14 mouse cellular contexts compared by ENCODE assay signal in genomic region chr5:35215480-35216195, GRCm38 (mm10).
DNase-seq lines count a peak whose midpoint lies in the region; ATAC-seq and TF ChIP-seq lines count a peak whose summit lies in the region.
"Had no signal": no experiment of that assay in that cellular context is flagged by ENCODE, and none has a peak within 500 bp of the region (broad histone marks: within the 10 kb centered on the region; RNA-seq: fewer than 3 reads in every experiment).

No protein-coding gene starts in this region.

- no peaks in the 10 kb centered on the region for H3K9me3 ChIP-seq in heart, embryonic 15.5 days (replicated peaks)
- H3K9me3 ChIP-seq in liver, embryonic 12.5 days (replicated peaks) = no peaks in the 10 kb centered on the region
- H3K9me3 ChIP-seq: intestine, embryonic 15.5 days; liver, embryonic 15.5 days had no signal

- H3K9ac ChIP-seq in heart, embryonic 15.5 days = no peak overlapping the region
- H3K9ac ChIP-seq in liver, embryonic 12.5 days = no peak overlapping the region
- H3K9ac ChIP-seq: intestine, embryonic 15.5 days; liver, embryonic 15.5 days had no signal

- TF ChIP-seq CTCF in left cerebral cortex, adult 2 months (IDR thresholded peaks at IDR 0.05) = no peak

- 37% methylated on average over 11 of the region's 11 CpGs for WGBS in heart, embryonic 15.5 days
- 34% methylated on average over 11 of the region's 11 CpGs for WGBS in liver, embryonic 12.5 days (ENCODE audit: insufficient replicate concordance)

- H3K4me3 ChIP-seq in heart, embryonic 15.5 days = no peak overlapping the region
- H3K4me3 ChIP-seq in left cerebral cortex, adult 2 months = no peak overlapping the region
- no peak overlapping the region for H3K4me3 ChIP-seq in liver, embryonic 12.5 days
- H3K4me3 ChIP-seq: erythroblast, embryonic 14.5 days; intestine, embryonic 15.5 days; liver, embryonic 15.5 days had no signal

- H3K27ac ChIP-seq in heart, embryonic 15.5 days = 0 out of 2 replicates have a peak overlapping the region, but pooled peaks have one; percentile 34
- H3K27ac ChIP-seq in left cerebral cortex, adult 2 months = no peak overlapping the region
- no peak overlapping the region for H3K27ac ChIP-seq in liver, embryonic 12.5 days
- H3K27ac ChIP-seq: intestine, embryonic 15.5 days; liver, embryonic 15.5 days; stomach, postnatal 0 days had no signal

- H3K36me3 ChIP-seq in heart, embryonic 15.5 days = no peaks in the 10 kb centered on the region
- H3K36me3 ChIP-seq in liver, embryonic 12.5 days = no peaks in the 10 kb centered on the region
- H3K36me3 ChIP-seq: intestine, embryonic 15.5 days; liver, embryonic 15.5 days had no signal

- H3K4me2 ChIP-seq in heart, embryonic 15.5 days = no peak overlapping the region
- no peak overlapping the region for H3K4me2 ChIP-seq in liver, embryonic 12.5 days
- H3K4me2 ChIP-seq: intestine, embryonic 15.5 days; liver, embryonic 15.5 days had no signal

- no peaks in the 10 kb centered on the region for H3K27me3 ChIP-seq in heart, embryonic 15.5 days
- peaks cover 19% of the 10 kb centered on the region for H3K27me3 ChIP-seq in liver, embryonic 12.5 days (replicated peaks)
- H3K27me3 ChIP-seq: intestine, embryonic 15.5 days; liver, embryonic 15.5 days had no signal

- no peak; the same call in 1 of the 2 replicates for ATAC-seq in heart, embryonic 15.5 days (replicated peaks; ENCODE audit: insufficient number of reproducible peaks, insufficient read depth, low FRiP score, low read depth)
- ATAC-seq in liver, embryonic 12.5 days = no peak
- ATAC-seq: intestine, embryonic 15.5 days had no signal

- peaks cover 14% of the 10 kb centered on the region for H3K4me1 ChIP-seq in heart, embryonic 15.5 days (replicated peaks)
- no peaks in the 10 kb centered on the region; the same call in 1 of the 2 replicates for H3K4me1 ChIP-seq in liver, embryonic 12.5 days
- H3K4me1 ChIP-seq: intestine, embryonic 15.5 days; liver, embryonic 15.5 days had no signal

- intact Hi-C loops in heart, postnatal 10 days (cut with DNase I) = no loop called here
- intact Hi-C loops in left cerebral cortex, adult 2 months (cut with DNase I) = no loop called here

- no peak for DNase-seq in heart, postnatal 10 days
- DNase-seq in 416B (ENCODE audit: low read depth) = peak; percentile 46
- DNase-seq in brain, adult 2 months (ENCODE audit: low read depth, low spot score) = peak; percentile 59
- DNase-seq in left cerebral cortex, adult 2 months (ENCODE audit: extremely low spot score in 1 of 2, low spot score in 2 of 2) = peak; percentile 25 to 54
- no peak for DNase-seq in ovary, postnatal 14 days (ENCODE audit: low spot score)
- DNase-seq: cerebellum, postnatal 36 days; gastrocnemius, postnatal 36 days; retina, postnatal 1 day had no signal

Comparison
In these comparisons a context has a peak if more than half of its experiments do, and no peak if none do; other contexts are left out.
1. DNase-seq: peak in 416B (single experiment), brain, adult 2 months (single experiment) and left cerebral cortex, adult 2 months (2 of 2); none in heart, postnatal 10 days (0 of 2) and ovary, postnatal 14 days (single experiment).